Mouse (Mus musculus): ENCODE results near the gene Wscd2. TPM values are rescaled to one million over a fixed set of nuclear protein-coding genes. Genes with fewer than 3 reads are reported as not detected.
A peak's percentile ranks its signal among the peaks of the same experiment; 100 is the strongest.

Gene Wscd2
- polyA plus RNA-seq, 1 experiment = not detected

DNA sequence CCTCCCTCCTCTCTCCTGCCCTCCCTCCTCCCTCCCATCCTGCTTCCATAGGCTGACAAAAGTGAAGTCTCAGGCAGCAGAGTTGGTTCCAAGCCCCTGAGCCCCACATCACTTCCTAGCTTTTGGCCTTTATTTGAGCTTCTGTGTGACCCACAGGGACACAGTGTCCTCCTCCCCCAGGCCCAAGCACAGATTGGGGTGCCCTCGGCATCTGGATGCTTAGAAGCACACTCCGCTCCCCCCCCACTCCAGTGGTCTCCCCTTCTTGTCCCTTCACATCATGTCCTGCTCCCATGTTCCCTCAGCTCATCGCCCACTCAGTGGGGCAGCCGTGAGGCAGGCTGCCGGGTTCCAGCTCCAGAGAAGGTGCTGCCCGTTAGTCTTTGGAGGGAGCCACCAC, 121.0 kb downstream of the Wscd2 start:
- peaks cover 5% of the 10 kb centered on the region for H3K36me3 ChIP-seq (replicated peaks; ENCODE audit: low read length)
- H3K4me3 ChIP-seq (replicated peaks) = no peak overlapping the region
- H3K9me3 ChIP-seq = peaks cover 22% of the 10 kb centered on the region
- peaks cover 9% of the 10 kb centered on the region for H3K4me1 ChIP-seq
- peaks cover 45% of the 10 kb centered on the region for H3K27me3 ChIP-seq (replicated peaks)
- no peak for TF ChIP-seq GATA1 (IDR thresholded peaks at IDR 0.05; ENCODE audit: borderline replicate concordance, low read length)
- no peak for TF ChIP-seq FLI1 (IDR thresholded peaks at IDR 0.05; ENCODE audit: low read length)

DNA sequence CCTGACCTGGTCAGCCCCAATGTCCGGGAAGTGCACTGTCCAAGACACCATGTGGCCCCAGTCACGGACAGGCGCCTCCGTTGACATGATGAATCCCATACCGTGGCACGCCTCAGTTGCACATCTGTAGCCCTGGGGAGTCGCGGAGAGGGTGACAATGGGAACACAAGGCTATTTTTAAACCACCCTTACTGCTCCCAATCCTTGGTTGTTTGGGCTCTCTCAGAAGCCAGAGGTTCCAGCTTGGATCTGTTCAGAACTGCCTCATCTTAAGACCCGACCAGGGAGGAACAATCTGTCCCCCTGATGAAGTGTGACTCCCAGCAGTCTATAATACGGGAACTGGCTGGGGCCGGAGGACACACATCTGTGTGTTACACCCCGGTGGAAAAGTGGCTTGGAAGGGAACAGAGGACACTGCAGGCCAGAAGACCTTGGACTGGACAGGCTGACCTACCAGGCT, 121.7 kb downstream of the Wscd2 start:
- Histone ChIP-seq H3K9me3 (peaks cover 25% of the 10 kb centered on the region), H3K27me3 (replicated peaks) (peaks cover 44% of the 10 kb centered on the region), H3K4me1 (peaks cover 9% of the 10 kb centered on the region), H3K4me3 (replicated peaks) (no peak overlapping the region), H3K36me3 (replicated peaks; ENCODE audit: low read length) (peaks cover 5% of the 10 kb centered on the region)
- TF ChIP-seq GATA1 (IDR thresholded peaks at IDR 0.05; ENCODE audit: borderline replicate concordance, low read length) (no peak), FLI1 (IDR thresholded peaks at IDR 0.05; ENCODE audit: low read length) (no peak)

DNA sequence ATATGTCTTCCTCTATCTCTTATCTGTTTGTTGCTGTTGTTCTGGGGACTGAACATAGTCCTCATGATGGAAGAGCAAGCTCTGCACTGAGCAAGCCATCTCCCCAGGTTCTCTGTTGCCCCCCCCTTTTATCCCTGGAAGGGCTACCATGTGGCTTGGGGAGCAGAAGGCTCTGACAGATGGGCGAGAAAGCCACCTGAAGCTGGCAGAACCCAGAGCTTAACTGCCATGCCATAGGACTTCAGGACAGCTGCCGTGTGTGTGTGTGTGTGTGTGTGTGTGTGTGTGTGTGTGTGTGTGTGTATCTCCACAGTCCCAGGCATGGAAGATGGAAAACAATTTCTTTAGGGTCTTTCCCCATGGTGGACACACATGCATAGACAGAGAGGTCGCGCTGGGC, 128.6 kb downstream of the Wscd2 start:
- H3K9me3 ChIP-seq = peaks cover 32% of the 10 kb centered on the region
- TF ChIP-seq FLI1 (IDR thresholded peaks at IDR 0.05; ENCODE audit: low read length) (no peak), GATA1 (IDR thresholded peaks at IDR 0.05; ENCODE audit: borderline replicate concordance, low read length) (no peak)
- H3K4me3 ChIP-seq (replicated peaks) = no peak overlapping the region
- H3K36me3 ChIP-seq (replicated peaks; ENCODE audit: low read length) = peaks cover 5% of the 10 kb centered on the region
- peaks cover 27% of the 10 kb centered on the region for H3K27me3 ChIP-seq (replicated peaks)
- peaks cover 5% of the 10 kb centered on the region for H3K4me1 ChIP-seq

DNA sequence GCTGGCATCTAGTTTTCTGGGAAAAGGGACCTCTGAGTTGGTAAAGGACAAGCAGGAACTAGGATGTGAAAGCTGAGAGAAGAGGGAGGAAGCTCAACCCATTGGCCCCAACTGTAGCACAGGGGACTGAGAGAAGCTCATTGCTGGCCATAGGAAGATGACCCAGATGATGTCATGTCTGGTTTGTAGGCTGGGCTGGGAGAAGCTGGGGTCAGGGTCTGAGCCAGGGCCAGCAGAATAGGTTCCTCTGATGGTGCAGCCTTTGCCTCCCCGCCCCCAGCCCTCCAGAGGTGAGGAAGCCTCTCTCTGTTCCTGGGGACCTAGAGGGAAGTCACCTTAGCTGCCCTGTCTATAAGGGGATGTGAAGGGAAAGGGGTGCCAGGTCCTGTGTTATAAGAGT, 129.0 kb downstream of the Wscd2 start:
- peaks cover 28% of the 10 kb centered on the region for H3K9me3 ChIP-seq
- TF ChIP-seq GATA1 (IDR thresholded peaks at IDR 0.05; ENCODE audit: borderline replicate concordance, low read length) (no peak), FLI1 (IDR thresholded peaks at IDR 0.05; ENCODE audit: low read length) (no peak)

DNA sequence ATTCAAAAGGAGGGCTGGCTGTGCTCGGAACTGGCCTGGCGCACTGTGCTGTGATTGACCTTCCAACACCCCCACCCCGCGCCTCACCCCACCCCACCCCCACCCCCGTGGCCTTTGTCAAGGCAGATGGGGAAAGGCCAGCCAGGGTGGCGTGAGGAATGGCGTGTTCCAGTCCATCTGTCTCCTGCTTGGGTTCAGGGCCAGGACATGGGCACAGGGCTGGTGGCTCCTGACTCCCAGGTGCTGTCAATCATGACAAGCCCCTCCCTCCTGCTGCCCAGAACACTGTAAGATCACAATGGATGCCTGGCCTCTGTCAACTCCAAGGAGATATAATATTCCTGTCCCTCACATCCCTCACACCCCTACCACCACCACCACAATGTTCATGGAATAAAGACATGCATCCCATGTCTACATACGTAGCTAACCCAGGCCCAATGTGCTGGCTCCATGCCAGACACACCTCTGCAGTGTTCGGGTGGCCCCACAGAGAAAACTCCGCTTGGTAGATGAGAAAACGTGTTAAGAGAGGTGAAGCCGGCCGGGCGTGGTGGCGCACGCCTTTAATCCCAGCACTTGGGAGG, 130.1 kb downstream of the Wscd2 start:
- Histone ChIP-seq H3K4me3 (replicated peaks) (no peak overlapping the region), H3K27me3 (replicated peaks) (peaks cover 41% of the 10 kb centered on the region), H3K36me3 (replicated peaks; ENCODE audit: low read length) (peaks cover 2% of the 10 kb centered on the region), H3K9me3 (peaks cover 19% of the 10 kb centered on the region), H3K4me1 (peaks cover 5% of the 10 kb centered on the region)
- TF ChIP-seq GATA1 (IDR thresholded peaks at IDR 0.05; ENCODE audit: borderline replicate concordance, low read length) (no peak), FLI1 (IDR thresholded peaks at IDR 0.05; ENCODE audit: low read length) (no peak)

More for the DNA sequence above, 129.0 kb downstream of the Wscd2 start:
- H3K36me3 ChIP-seq (replicated peaks; ENCODE audit: low read length) = peaks cover 4% of the 10 kb centered on the region
- H3K4me1 ChIP-seq = peaks cover 5% of the 10 kb centered on the region
- no peak overlapping the region for H3K4me3 ChIP-seq (replicated peaks)
- H3K27me3 ChIP-seq (replicated peaks) = peaks cover 31% of the 10 kb centered on the region

DNA sequence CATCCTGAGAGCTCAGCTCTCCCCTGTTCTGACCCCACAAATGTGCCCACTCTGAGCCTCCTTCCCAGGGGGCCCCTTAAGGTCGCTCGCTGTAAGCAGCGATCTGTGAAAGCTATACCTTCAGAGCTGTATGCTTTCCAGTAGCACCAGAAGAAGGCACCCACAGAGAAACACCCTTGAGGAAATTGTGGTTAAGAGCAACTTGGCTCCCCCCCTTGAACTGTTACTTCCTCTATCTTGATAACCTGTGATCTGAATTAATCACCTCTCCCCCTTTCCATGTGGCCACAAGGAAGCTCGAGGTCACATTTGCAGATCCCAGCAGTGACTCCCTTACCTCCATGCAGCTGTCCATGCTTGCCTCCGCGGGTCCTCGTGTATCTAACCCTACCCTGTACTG, 130.9 kb downstream of the Wscd2 start:
- Histone ChIP-seq H3K9me3 (peaks cover 13% of the 10 kb centered on the region), H3K4me1 (peaks cover 5% of the 10 kb centered on the region), H3K4me3 (replicated peaks) (no peak overlapping the region), H3K36me3 (replicated peaks; ENCODE audit: low read length) (no peaks in the 10 kb centered on the region), H3K27me3 (replicated peaks) (peaks cover 45% of the 10 kb centered on the region)
- TF ChIP-seq GATA1 (IDR thresholded peaks at IDR 0.05; ENCODE audit: borderline replicate concordance, low read length) (no peak), FLI1 (IDR thresholded peaks at IDR 0.05; ENCODE audit: low read length) (no peak)

DNA sequence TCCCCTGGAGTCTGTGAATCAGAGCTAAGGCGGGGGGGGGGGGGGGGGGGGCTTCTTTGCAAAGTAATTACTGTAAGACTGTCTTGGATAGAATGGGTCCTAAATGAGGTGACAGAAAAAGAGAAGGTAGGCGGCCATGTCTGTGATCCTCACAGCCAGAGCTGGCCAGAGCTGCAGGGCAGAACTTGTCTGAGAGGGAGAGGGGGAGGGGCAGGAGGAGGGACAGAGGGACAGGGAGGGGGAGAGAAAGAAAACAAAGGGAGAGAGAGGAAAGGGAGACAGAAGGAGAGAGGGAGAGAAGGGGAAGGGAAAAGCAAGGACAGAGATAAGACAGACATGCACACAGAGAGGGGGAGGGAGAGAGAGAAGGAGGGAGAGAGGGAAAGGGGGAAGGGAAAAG, 132.9 kb downstream of the Wscd2 start:
- Histone ChIP-seq H3K9me3 (peaks cover 8% of the 10 kb centered on the region), H3K4me1 (peaks cover 16% of the 10 kb centered on the region), H3K4me3 (replicated peaks) (no peak overlapping the region), H3K36me3 (replicated peaks; ENCODE audit: low read length) (no peaks in the 10 kb centered on the region), H3K27me3 (replicated peaks) (peaks cover 58% of the 10 kb centered on the region)
- TF ChIP-seq GATA1 (IDR thresholded peaks at IDR 0.05; ENCODE audit: borderline replicate concordance, low read length) (no peak), FLI1 (IDR thresholded peaks at IDR 0.05; ENCODE audit: low read length) (no peak)

DNA sequence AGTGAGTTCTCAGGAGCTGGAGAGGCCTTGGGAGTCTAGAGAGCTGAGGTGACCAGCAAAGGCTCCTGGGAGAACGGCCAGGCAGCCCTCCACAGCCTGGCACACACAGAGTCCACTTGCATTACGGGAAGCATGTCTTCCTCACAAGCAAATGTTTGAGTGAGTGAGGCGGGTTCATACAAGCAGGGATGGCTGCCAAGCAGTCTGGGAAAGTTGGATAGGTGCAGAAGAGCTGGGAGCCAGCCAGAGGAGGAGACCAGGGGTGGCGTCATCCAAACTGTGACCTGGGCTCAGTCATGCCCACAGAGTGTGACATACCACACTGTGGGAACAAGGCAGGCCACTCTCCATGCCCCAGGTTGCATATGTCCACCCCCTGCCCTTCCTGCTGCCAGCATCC, 134.9 kb downstream of the Wscd2 start:
- Histone ChIP-seq H3K4me3 (replicated peaks) (peak overlapping the region; percentile 17), H3K9me3 (peaks cover 8% of the 10 kb centered on the region), H3K4me1 (peaks cover 20% of the 10 kb centered on the region), H3K36me3 (replicated peaks; ENCODE audit: low read length) (no peaks in the 10 kb centered on the region), H3K27me3 (replicated peaks) (peaks cover 70% of the 10 kb centered on the region)
- TF ChIP-seq FLI1 (IDR thresholded peaks at IDR 0.05; ENCODE audit: low read length) = no peak
- no peak for TF ChIP-seq GATA1 (IDR thresholded peaks at IDR 0.05; ENCODE audit: borderline replicate concordance, low read length)

DNA sequence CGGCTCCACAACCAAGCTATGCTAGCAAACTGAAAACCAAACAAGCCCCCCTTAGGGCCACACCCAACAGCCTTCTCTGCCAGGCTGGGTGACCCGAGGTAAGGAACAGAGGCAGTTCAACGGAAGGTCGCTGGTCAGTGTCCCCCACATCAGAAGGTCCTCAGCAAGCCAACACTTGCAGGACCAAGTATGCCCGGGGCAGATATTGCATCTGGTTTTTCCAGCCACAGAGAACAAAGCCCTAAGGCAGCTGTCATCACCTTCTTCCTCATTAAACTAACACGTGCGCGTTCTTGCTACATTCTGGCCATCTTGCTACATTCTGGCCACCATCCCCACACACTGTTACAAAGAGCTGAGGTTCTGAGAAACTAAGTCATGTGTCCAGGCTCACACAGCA, 136.2 kb downstream of the Wscd2 start:
- no peak for TF ChIP-seq GATA1 (IDR thresholded peaks at IDR 0.05; ENCODE audit: borderline replicate concordance, low read length)
- TF ChIP-seq FLI1 (IDR thresholded peaks at IDR 0.05; ENCODE audit: low read length) = no peak
- no peak overlapping the region for H3K4me3 ChIP-seq (replicated peaks)
- peaks cover 16% of the 10 kb centered on the region for H3K4me1 ChIP-seq
- H3K36me3 ChIP-seq (replicated peaks; ENCODE audit: low read length) = no peaks in the 10 kb centered on the region
- peaks cover 72% of the 10 kb centered on the region for H3K27me3 ChIP-seq (replicated peaks)
- peaks cover 5% of the 10 kb centered on the region for H3K9me3 ChIP-seq

DNA sequence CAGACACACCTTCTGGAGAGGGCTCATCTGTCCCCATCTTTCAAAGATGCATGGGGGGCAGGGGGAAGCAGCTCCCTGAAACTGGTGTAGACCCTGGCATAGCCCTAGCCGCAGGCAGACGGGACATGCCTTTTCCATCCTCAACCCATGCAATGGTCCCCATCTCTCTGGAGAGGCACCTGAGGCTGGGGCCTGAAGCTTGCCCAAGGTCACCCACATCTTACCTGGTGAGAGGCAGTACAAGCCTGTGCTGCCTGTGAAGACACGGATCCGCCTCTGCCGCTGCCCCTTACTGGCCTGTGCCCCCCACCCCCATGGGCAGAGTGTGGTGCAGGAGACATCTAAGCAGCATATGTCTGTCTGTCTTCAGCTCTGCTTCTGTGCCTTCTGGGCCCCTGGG, 136.9 kb downstream of the Wscd2 start:
- no peak overlapping the region for H3K4me3 ChIP-seq (replicated peaks)
- no peaks in the 10 kb centered on the region for H3K36me3 ChIP-seq (replicated peaks; ENCODE audit: low read length)
- TF ChIP-seq GATA1 (IDR thresholded peaks at IDR 0.05; ENCODE audit: borderline replicate concordance, low read length) (no peak), FLI1 (IDR thresholded peaks at IDR 0.05; ENCODE audit: low read length) (no peak)
- peaks cover 75% of the 10 kb centered on the region for H3K27me3 ChIP-seq (replicated peaks)
- peaks cover 15% of the 10 kb centered on the region for H3K4me1 ChIP-seq
- no peaks in the 10 kb centered on the region for H3K9me3 ChIP-seq

Data from megakaryocyte, embryonic 14.5 days (primary cell).